Mouse (Mus musculus): ENCODE measurements around the gene Tymp. TPM values are rescaled to one million over a fixed set of nuclear protein-coding genes. Genes with fewer than 3 reads are reported as not detected.

Gene Tymp
- polyA plus RNA-seq, 1 experiment from 2014 or later = 2.4 TPM

GRCm38 (mm10) chr15:89372536-89372935, 4.3 kb downstream of the Tymp start:
- Histone ChIP-seq H3K9me3 (no peaks in the 10 kb centered on the region), H3K9ac (replicated peaks) (no peak overlapping the region), H3K4me2 (replicated peaks) (peak overlapping the region; percentile 65), H3K4me3 (peak overlapping the region; percentile 59), H3K27ac (replicated peaks) (no peak overlapping the region; the same call in 1 of the 2 replicates), H3K27me3 (peaks cover 18% of the 10 kb centered on the region), H3K4me1 (peaks cover 14% of the 10 kb centered on the region), H3K36me3 (peaks cover 51% of the 10 kb centered on the region)
- 89% methylated on average over 7 of the region's 7 CpGs for whole genome bisulfite sequencing
- no peak for ATAC-seq (replicated peaks)

GRCm38 (mm10) chr15:89372068-89372467, 4.8 kb downstream of the Tymp start:
- no peak for ATAC-seq (replicated peaks)
- H3K27me3 ChIP-seq = peaks cover 14% of the 10 kb centered on the region
- H3K27ac ChIP-seq (replicated peaks) = no peak overlapping the region
- H3K4me3 ChIP-seq = no peak overlapping the region
- no peak overlapping the region for H3K4me2 ChIP-seq (replicated peaks)
- 92% methylated on average over 13 of the region's 13 CpGs for WGBS
- no peak overlapping the region for H3K9ac ChIP-seq (replicated peaks)
- H3K9me3 ChIP-seq = no peaks in the 10 kb centered on the region
- peaks cover 55% of the 10 kb centered on the region for H3K36me3 ChIP-seq
- H3K4me1 ChIP-seq = peaks cover 14% of the 10 kb centered on the region

DNA sequence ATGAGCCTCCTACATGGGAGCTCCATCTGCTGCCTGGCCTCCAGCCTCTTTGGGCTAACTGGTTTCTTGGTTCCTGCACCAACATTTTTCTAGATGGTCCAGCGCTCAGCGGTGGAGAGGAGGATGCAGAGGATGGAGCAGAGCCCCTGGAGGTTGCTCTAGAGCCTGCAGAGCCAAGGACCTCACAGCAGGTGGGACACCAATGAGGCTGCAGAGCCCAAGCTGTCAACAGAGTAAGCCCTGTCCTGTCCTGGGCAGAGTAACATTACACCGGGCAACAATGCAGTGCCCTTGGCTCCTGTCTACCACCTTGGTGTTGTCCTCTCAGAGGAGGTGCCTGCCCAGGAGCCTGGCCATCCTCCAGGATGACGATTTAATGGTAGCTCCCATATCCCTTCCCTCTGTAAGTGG, 11.7 kb downstream of the Tymp start:
- Histone ChIP-seq H3K4me1 (no peaks in the 10 kb centered on the region), H3K27ac (replicated peaks) (no peak overlapping the region), H3K36me3 (peaks cover 95% of the 10 kb centered on the region), H3K4me3 (no peak overlapping the region), H3K4me2 (replicated peaks) (no peak overlapping the region), H3K9me3 (no peaks in the 10 kb centered on the region), H3K9ac (replicated peaks) (no peak overlapping the region), H3K27me3 (no peaks in the 10 kb centered on the region)
- WGBS = 97% methylated on average over 4 of the region's 4 CpGs
- no peak for ATAC-seq (replicated peaks)

DNA sequence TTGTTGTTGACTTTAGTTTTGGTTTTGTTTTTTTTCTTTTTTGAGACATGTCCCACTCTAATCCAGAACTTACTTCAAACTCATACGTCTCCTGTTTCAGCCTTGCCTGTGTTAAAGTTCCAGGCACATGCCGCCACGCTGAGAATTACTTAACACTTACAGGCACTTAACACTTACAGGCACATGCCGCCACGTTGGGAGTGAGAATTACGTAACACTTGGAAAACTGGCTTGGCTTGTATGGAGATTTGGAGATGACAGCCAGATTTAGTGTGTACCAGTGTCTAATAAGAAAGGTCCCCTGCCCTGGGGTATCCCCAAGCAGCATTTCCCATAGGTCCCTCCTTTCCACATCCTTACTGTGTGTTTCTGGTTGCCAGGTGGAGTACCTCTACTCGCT, 13.8 kb downstream of the Tymp start:
- Histone ChIP-seq H3K9ac (replicated peaks) (no peak overlapping the region), H3K27me3 (no peaks in the 10 kb centered on the region), H3K4me3 (no peak overlapping the region), H3K27ac (replicated peaks) (no peak overlapping the region), H3K4me1 (0 out of 2 replicates have a peak, but pooled peaks cover 4% of the 10 kb centered on the region), H3K4me2 (replicated peaks) (no peak overlapping the region), H3K9me3 (no peaks in the 10 kb centered on the region), H3K36me3 (peaks cover 74% of the 10 kb centered on the region)
- 90% methylated on average over 7 of the region's 7 CpGs for WGBS
- ATAC-seq (replicated peaks) = no peak

DNA sequence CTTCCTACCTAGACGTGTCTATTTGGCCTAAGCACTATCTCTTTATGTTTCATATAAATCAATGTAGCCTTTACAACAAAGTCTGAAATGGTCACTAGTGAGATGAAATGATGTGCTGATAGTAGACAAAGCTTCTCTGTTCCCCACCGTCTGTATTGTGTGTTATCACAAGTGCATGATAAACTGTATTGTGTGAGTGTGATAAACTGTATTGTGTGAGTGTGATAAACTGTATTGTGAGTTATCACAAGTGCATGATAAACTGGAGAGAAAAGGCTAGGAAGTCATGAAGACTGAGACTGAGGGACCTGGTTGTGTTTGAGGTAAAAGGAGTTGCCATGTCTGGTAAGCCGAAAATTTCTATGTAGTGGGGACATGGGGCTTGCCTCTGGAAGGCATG, 18.1 kb downstream of the Tymp start:
- WGBS = 89% methylated on average over 3 of the region's 3 CpGs
- H3K9ac ChIP-seq (replicated peaks) = no peak overlapping the region
- no peaks in the 10 kb centered on the region for H3K9me3 ChIP-seq
- no peaks in the 10 kb centered on the region for H3K27me3 ChIP-seq
- H3K27ac ChIP-seq (replicated peaks) = no peak overlapping the region
- no peak overlapping the region for H3K4me2 ChIP-seq (replicated peaks)
- H3K4me1 ChIP-seq = peaks cover 35% of the 10 kb centered on the region
- H3K4me3 ChIP-seq = no peak overlapping the region
- no peak for ATAC-seq (replicated peaks)
- peaks cover 32% of the 10 kb centered on the region for H3K36me3 ChIP-seq

GRCm38 (mm10) chr15:89356372-89356771, 20.5 kb downstream of the Tymp start:
- peak; percentile 66 for ATAC-seq (replicated peaks)
- H3K9ac ChIP-seq (replicated peaks) = peak overlapping the region; percentile 73
- peak overlapping the region; percentile 84 for H3K27ac ChIP-seq (replicated peaks)
- WGBS = under 1% methylated on average over 15 of the region's 15 CpGs
- peaks cover 30% of the 10 kb centered on the region for H3K36me3 ChIP-seq
- H3K4me1 ChIP-seq = peaks cover 37% of the 10 kb centered on the region
- H3K9me3 ChIP-seq = no peaks in the 10 kb centered on the region
- H3K4me2 ChIP-seq (replicated peaks) = peak overlapping the region; percentile 84
- peak overlapping the region; percentile 62 for H3K4me3 ChIP-seq
- H3K27me3 ChIP-seq = no peaks in the 10 kb centered on the region

DNA sequence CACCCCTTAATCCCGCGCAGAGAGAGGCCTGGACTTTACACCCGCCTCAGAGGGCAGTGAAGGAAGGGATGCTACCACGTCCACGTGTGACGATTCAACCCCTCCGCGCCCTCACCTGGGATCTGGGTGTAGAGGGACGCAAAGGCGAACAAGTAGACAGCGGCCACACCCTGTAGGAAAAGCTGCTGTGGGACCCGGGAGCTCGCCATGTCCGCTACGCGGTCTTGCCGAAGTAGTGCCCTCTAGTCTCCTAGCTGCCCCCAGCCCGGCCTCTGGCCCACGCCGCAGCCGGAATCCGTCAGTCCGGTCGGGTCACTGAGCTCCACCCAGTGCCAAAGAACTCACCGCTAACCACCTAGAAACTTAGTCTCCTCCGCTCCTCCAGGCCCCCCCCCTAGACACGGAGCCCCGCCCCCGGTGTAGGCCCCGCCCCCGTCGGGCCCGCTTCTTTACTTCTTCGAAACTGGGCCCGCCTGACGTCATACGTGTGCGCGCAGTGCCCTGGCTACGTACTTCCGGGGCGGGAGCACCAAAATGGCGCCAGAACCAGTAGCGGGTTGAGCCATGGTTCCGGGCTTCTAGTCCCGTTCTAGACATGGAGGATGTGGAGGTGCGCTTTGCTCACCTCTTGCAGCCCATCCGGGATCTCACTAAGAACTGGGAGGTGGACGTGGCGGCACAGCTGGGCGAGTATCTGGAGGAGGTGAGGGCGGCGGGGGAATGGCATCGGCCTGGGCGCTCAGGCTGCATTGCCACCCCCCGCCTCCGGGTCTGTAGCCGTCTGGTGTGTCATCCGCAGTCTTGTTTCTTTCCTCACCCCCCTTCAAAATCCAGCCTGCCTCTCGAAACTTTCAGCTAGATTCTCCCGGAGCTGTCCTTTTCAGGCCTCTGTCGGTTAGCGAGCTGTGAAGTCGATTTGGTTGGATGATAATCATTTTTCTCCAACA, 21.3 kb downstream of the Tymp start, which contains the start of the genes Lmf2 and Ncaph2:
Gene Lmf2 (minus strand): TSS at position 419 of the 947 bp plus-strand sequence.
Gene Ncaph2 (plus strand): TSS at position 479 of the 947 bp plus-strand sequence.
- H3K4me3 ChIP-seq = peak within 1 kb of the TSS; percentile 62
- peaks cover 30% of the 10 kb centered on the region for H3K36me3 ChIP-seq
- peaks cover 37% of the 10 kb centered on the region for H3K4me1 ChIP-seq
- peak within 1 kb of the TSS; percentile 84 for H3K4me2 ChIP-seq (replicated peaks)
- H3K27ac ChIP-seq (replicated peaks) = peak within 1 kb of the TSS; percentile 84
- under 1% methylated on average over 64 of the region's 64 CpGs for WGBS
- no peaks in the 10 kb centered on the region for H3K27me3 ChIP-seq
- peak; percentile 92 for ATAC-seq (replicated peaks)
- no peaks in the 10 kb centered on the region for H3K9me3 ChIP-seq
- H3K9ac ChIP-seq (replicated peaks) = peak within 1 kb of the TSS; percentile 73

GRCm38 (mm10) chr15:89354455-89354854, 22.4 kb downstream of the Tymp start:
- WGBS = 83% methylated on average over 7 of the region's 7 CpGs
- no peaks in the 10 kb centered on the region for H3K9me3 ChIP-seq
- H3K9ac ChIP-seq (replicated peaks) = peak overlapping the region; percentile 73
- H3K4me2 ChIP-seq (replicated peaks) = peak overlapping the region; percentile 84
- H3K4me3 ChIP-seq = peak overlapping the region; percentile 62
- peaks cover 28% of the 10 kb centered on the region for H3K36me3 ChIP-seq
- no peak for ATAC-seq (replicated peaks)
- no peaks in the 10 kb centered on the region for H3K27me3 ChIP-seq
- no peak overlapping the region for H3K27ac ChIP-seq (replicated peaks)
- H3K4me1 ChIP-seq = peaks cover 37% of the 10 kb centered on the region

DNA sequence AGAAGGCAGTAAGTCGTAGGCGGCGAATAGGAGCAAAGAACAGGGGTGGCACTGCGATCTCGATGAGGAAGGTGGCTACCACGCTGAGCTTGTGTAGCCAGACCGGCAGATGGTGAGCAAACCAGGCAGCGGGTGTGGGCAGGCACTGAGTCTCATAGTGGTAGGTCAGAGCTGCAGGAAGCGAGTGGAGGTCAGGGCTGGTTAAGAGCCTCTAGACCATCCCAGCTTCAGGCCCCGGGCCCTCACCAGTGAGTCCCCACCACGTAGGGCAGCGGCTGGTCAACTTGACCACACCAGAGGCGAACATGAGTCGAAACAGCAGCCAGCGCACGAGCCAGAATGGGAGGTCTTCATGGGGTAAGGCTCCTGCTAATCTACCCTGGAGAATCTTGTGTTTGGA, 23.0 kb downstream of the Tymp start:
- Histone ChIP-seq H3K27ac (replicated peaks) (no peak overlapping the region), H3K36me3 (peaks cover 28% of the 10 kb centered on the region), H3K4me3 (no peak overlapping the region), H3K4me1 (peaks cover 37% of the 10 kb centered on the region), H3K27me3 (no peaks in the 10 kb centered on the region), H3K4me2 (replicated peaks) (peak overlapping the region; percentile 84; the same call in 1 of the 2 replicates), H3K9ac (replicated peaks) (no peak overlapping the region), H3K9me3 (no peaks in the 10 kb centered on the region)
- 95% methylated on average over 16 of the region's 16 CpGs for WGBS
- ATAC-seq (replicated peaks) = no peak

DNA sequence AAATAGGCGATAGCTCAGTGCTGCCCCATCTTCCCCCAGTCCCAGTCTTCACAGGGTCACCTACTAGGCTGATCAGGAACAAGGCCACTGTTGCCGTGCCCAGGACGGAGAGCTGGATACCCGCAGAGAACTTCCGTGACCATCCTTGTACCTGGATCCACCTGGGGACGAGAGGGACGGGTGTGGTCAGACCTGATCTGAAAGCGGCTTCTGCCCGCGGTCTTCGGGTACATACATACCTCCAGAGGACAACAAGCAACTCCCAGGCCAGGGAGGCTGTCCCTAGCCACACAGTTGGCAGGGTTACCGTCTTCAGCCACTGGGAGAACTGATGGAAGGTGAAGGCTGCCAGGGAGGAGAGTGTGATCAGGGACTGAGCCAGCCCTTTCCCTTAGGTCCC, 24.0 kb downstream of the Tymp start:
- 97% methylated on average over 12 of the region's 12 CpGs for WGBS
- no peaks in the 10 kb centered on the region for H3K9me3 ChIP-seq
- no peak overlapping the region for H3K27ac ChIP-seq (replicated peaks)
- no peak overlapping the region for H3K9ac ChIP-seq (replicated peaks)
- H3K4me1 ChIP-seq = peaks cover 31% of the 10 kb centered on the region
- no peak overlapping the region for H3K4me3 ChIP-seq
- no peak for ATAC-seq (replicated peaks)
- no peak overlapping the region for H3K4me2 ChIP-seq (replicated peaks)
- H3K27me3 ChIP-seq = no peaks in the 10 kb centered on the region
- peaks cover 28% of the 10 kb centered on the region for H3K36me3 ChIP-seq

GRCm38 (mm10) chr15:89352054-89352453, 24.8 kb downstream of the Tymp start:
- no peaks in the 10 kb centered on the region for H3K9me3 ChIP-seq
- no peak overlapping the region for H3K9ac ChIP-seq (replicated peaks)
- H3K27ac ChIP-seq (replicated peaks) = no peak overlapping the region
- peaks cover 23% of the 10 kb centered on the region for H3K4me1 ChIP-seq
- no peak overlapping the region for H3K4me2 ChIP-seq (replicated peaks)
- no peak for ATAC-seq (replicated peaks)
- H3K27me3 ChIP-seq = no peaks in the 10 kb centered on the region
- peaks cover 28% of the 10 kb centered on the region for H3K36me3 ChIP-seq
- H3K4me3 ChIP-seq = no peak overlapping the region
- whole genome bisulfite sequencing = 95% methylated on average over 14 of the region's 14 CpGs

GRCm38 (mm10) chr15:89351302-89351701, 25.5 kb downstream of the Tymp start:
- Histone ChIP-seq H3K36me3 (peaks cover 28% of the 10 kb centered on the region), H3K4me2 (replicated peaks) (no peak overlapping the region), H3K9ac (replicated peaks) (no peak overlapping the region), H3K4me3 (no peak overlapping the region), H3K4me1 (peaks cover 16% of the 10 kb centered on the region), H3K27me3 (no peaks in the 10 kb centered on the region), H3K9me3 (no peaks in the 10 kb centered on the region), H3K27ac (replicated peaks) (no peak overlapping the region)
- no peak for ATAC-seq (replicated peaks)
- WGBS = 93% methylated on average over 15 of the region's 15 CpGs
